Mouse (Mus musculus) embryonic fibroblast, embryonic 13.5 days (primary cell): Measurements from ENCODE around the gene Spata20.

Source experiments
- CTCF ChIP-seq: IDR thresholded peaks from 2 replicates; pipeline ENCODE4 v1.5.1; 2011; ENCODE audit warnings: mild to moderate bottlenecking, control low read depth, low read length, moderate library complexity, borderline replicate concordance; ENCODE audit not compliant: insufficient read depth
- POLR2A ChIP-seq: IDR thresholded peaks from 2 replicates; pipeline ENCODE4 v1.6.1; 2011; ENCODE audit warnings: low read depth, mild to moderate bottlenecking, control low read depth, low read length, moderate library complexity

- TF ChIP-seq CTCF (no peak), POLR2A (no peak)
These were observed 24.1 kb downstream of the Spata20 start for GRCm38 (mm10) chr11:94461856-94462255.
